Comparison of ENCODE assay signal across 8 mouse cellular contexts in the genomic region with DNA sequence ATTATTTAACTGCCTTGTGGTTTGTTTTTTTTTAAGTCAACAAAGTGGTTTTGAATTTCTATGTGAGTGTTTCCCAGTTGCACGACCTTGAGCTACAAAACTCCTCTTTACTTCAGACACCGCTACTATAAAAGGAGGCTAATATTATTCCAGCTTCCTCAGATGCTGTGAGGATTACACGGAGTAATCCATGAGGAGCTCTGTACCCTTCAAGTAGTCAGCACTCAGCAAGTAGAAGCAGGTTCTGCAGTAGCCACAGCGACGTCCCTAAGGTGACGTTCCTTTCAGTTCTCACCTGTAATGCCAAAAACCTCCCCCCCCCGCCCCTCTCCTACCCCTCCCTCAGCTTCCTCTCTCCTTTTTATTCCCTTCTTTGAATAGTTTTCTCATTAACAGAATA. TPM values are rescaled to one million over a fixed set of nuclear protein-coding genes. Genes with fewer than 3 reads are reported as not detected.
DNase-seq lines count a peak whose midpoint lies in the region; ATAC-seq and TF ChIP-seq lines count a peak whose summit lies in the region.

No protein-coding gene starts in this region.

- H3K36me3 ChIP-seq in forebrain, embryonic 10.5 days (replicated peaks), result no peaks in the 10 kb centered on the region
- H3K36me3 ChIP-seq in intestine, postnatal 0 days (ENCODE audit: control insufficient read depth, insufficient read depth), result no peaks in the 10 kb centered on the region
- no peaks in the 10 kb centered on the region for H3K36me3 ChIP-seq in neural tube, embryonic 12.5 days

- 6% methylated on average over 7 of the region's 7 CpGs for WGBS in forebrain, embryonic 10.5 days
- WGBS in intestine, postnatal 0 days, result 6% methylated on average over 7 of the region's 7 CpGs
- WGBS in neural tube, embryonic 12.5 days, result 9% methylated on average over 7 of the region's 7 CpGs

- intact Hi-C loops in left cerebral cortex, adult 2 months (cut with DNase I), result loop anchor here (1.0 to 10.0 kb wide), 5 partner anchors 61 to 591 kb away; partner anchors contain the start of gene Ppp4r2
- intact Hi-C loops in left cerebral cortex, postnatal 14 days (cut with DNase I), result loop anchor here (5.0 to 10.0 kb wide), 2 partner anchors 526 to 583 kb away; no protein-coding TSS in a partner anchor

- H3K4me3 ChIP-seq in left cerebral cortex, adult 2 months, result peak overlapping the region; percentile 76
- peak overlapping the region; percentile 96 for H3K4me3 ChIP-seq in forebrain, embryonic 10.5 days
- H3K4me3 ChIP-seq in intestine, postnatal 0 days (ENCODE audit: low read depth, low read length), result peak overlapping the region; percentile 92
- H3K4me3 ChIP-seq in neural tube, embryonic 12.5 days, result peak overlapping the region; percentile 82; the same call in 1 of the 2 replicates

- peaks cover 26% of the 10 kb centered on the region for H3K4me1 ChIP-seq in forebrain, embryonic 10.5 days
- no peaks in the 10 kb centered on the region for H3K4me1 ChIP-seq in intestine, postnatal 0 days (replicated peaks; ENCODE audit: control insufficient read depth, insufficient read depth, low read length)
- peaks cover 4% of the 10 kb centered on the region; the same call in 1 of the 2 replicates for H3K4me1 ChIP-seq in neural tube, embryonic 12.5 days

- TF ChIP-seq CTCF in left cerebral cortex, adult 2 months (IDR thresholded peaks at IDR 0.05), result no peak
- no peak for TF ChIP-seq CTCF in intestine, postnatal 0 days (IDR thresholded peaks at IDR 0.05; ENCODE audit: low read depth)

- 0 out of 2 replicates have a peak, but pooled peaks cover 8% of the 10 kb centered on the region for H3K27me3 ChIP-seq in forebrain, embryonic 10.5 days (ENCODE audit: poor library complexity, severe bottlenecking)
- H3K27me3 ChIP-seq in intestine, postnatal 0 days (replicated peaks; ENCODE audit: control insufficient read depth, insufficient read depth, low read length), result no peaks in the 10 kb centered on the region
- H3K27me3 ChIP-seq in neural tube, embryonic 12.5 days (replicated peaks), result no peaks in the 10 kb centered on the region

- no peak overlapping the region for H3K9ac ChIP-seq in intestine, postnatal 0 days (ENCODE audit: low read depth, low read length)
- H3K9ac ChIP-seq in neural tube, embryonic 12.5 days, result no peak overlapping the region

- H3K27ac ChIP-seq in left cerebral cortex, adult 2 months, result no peak overlapping the region
- H3K27ac ChIP-seq in forebrain, embryonic 10.5 days, result no peak overlapping the region
- H3K27ac ChIP-seq in intestine, postnatal 0 days (ENCODE audit: low read depth, low read length), result no peak overlapping the region
- H3K27ac ChIP-seq in neural tube, embryonic 12.5 days, result no peak overlapping the region

- no peak for DNase-seq in left cerebral cortex, adult 2 months (ENCODE audit: extremely low spot score in 1 of 2, low spot score in 2 of 2)
- no peak for DNase-seq in left cerebral cortex, adult 9 months (ENCODE audit: low spot score in 2 of 2)
- no peak for DNase-seq in forebrain, embryonic 10.5 days (ENCODE audit: extremely low spot score, low spot score)
- no peak for DNase-seq in left cerebral cortex, postnatal 14 days (ENCODE audit: low spot score in 2 of 2)
- no peak for DNase-seq in frontal cortex, postnatal 10 days (ENCODE audit: low spot score in 2 of 2)
- no peak for DNase-seq in kidney, postnatal 10 days

- H3K4me2 ChIP-seq in intestine, postnatal 0 days (replicated peaks; ENCODE audit: low read depth), result peak overlapping the region; percentile 97
- peak overlapping the region; percentile 95 for H3K4me2 ChIP-seq in neural tube, embryonic 12.5 days (replicated peaks)

- ATAC-seq in intestine, postnatal 0 days, result no peak
- ATAC-seq in neural tube, embryonic 12.5 days (ENCODE audit: low FRiP score, low read depth), result peak; percentile 46

- H3K9me3 ChIP-seq in forebrain, embryonic 10.5 days, result no peaks in the 10 kb centered on the region
- no peaks in the 10 kb centered on the region for H3K9me3 ChIP-seq in intestine, postnatal 0 days (ENCODE audit: control insufficient read depth)
- H3K9me3 ChIP-seq in neural tube, embryonic 12.5 days, result no peaks in the 10 kb centered on the region

RNA-seq across cellular contexts. Expression of gene Shq1, which starts 0.4 kb away (rescaled TPM):
- 1 to 10 TPM; 5.8 to 6.7 TPM for total RNA-seq in left cerebral cortex, adult 2 months (2021)
- 26.5 and 27.4 TPM in 2 replicates for polyA plus RNA-seq in forebrain, embryonic 10.5 days (2016; fragmentation: Nextera tagmentation; extraction: Ambion mirVana)
- 4.8 and 5.8 TPM in 2 replicates for polyA plus RNA-seq in intestine, postnatal 0 days (2015; fragmentation: Nextera tagmentation; extraction: Ambion mirVana)
- polyA plus RNA-seq in neural tube, embryonic 12.5 days (2016; fragmentation: Nextera tagmentation; extraction: Ambion mirVana), result 12.8 and 13.5 TPM in 2 replicates
- 1 to 10 TPM; 5.3 to 7.0 TPM for total RNA-seq in left cerebral cortex, postnatal 14 days (2021)

RNA-seq across cellular contexts. Expression of gene Gxylt2, which starts 33.1 kb away (rescaled TPM):
- 1 to 10 TPM; 1.2 to 1.6 TPM for total RNA-seq in left cerebral cortex, adult 2 months (2021)
- 1.2 and 1.3 TPM in 2 replicates for polyA plus RNA-seq in forebrain, embryonic 10.5 days (2016; fragmentation: Nextera tagmentation; extraction: Ambion mirVana)
- polyA plus RNA-seq in intestine, postnatal 0 days (2015; fragmentation: Nextera tagmentation; extraction: Ambion mirVana), result 0.12 and 0.26 TPM in 2 replicates
- 5.2 and 5.5 TPM in 2 replicates for polyA plus RNA-seq in neural tube, embryonic 12.5 days (2016; fragmentation: Nextera tagmentation; extraction: Ambion mirVana)
- total RNA-seq in left cerebral cortex, postnatal 14 days (2021), result 1 to 10 TPM; 1.8 to 1.9 TPM
